In the genomic region with DNA sequence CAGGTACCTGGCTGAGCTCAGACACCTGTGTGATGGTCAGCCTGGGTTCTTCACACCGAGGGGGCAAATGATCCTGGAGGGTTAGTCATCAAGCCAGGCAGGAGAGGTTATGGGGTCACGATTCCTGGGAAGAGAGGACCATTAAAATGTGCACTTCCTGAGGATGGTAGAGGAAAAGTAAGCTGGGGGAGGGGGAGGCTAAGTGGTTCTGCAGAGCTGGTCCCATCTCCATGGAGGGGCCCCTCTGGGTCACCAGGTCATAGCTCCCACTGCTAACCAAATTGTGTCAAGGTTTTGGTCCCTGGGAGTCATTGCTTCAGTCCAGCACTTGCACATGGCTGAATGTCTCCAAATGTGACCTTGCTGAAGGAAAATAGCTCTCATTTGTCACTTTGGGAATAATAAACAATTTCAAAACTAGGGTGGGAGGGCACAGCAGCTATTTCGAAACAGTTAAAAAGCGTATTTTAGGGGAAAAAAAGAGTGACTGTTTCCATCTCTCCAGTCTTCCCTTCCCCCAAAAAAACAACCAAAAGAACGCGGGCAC, we compare ENCODE assay signal across 25 mouse cellular contexts.
DNase-seq lines count a peak whose midpoint lies in the region; ATAC-seq lines count a peak whose summit lies in the region.
"Had no signal": no experiment of that assay in that cellular context is flagged by ENCODE, and none has a peak within 500 bp of the region (broad histone marks: within the 10 kb centered on the region; RNA-seq: fewer than 3 reads in every experiment).

No protein-coding gene starts in this region.

- no peak for ATAC-seq in lung, embryonic 15.5 days (ENCODE audit: borderline replicate concordance, extremely low read depth, low FRiP score, low TSS enrichment)
- no peak for ATAC-seq in embryonic facial prominence, embryonic 15.5 days (ENCODE audit: insufficient number of reproducible peaks, low FRiP score, low TSS enrichment, low read depth)
- ATAC-seq: liver, embryonic 12.5 days; midbrain, embryonic 15.5 days had no signal

- H3K4me3 ChIP-seq in lung, embryonic 15.5 days, result no peak overlapping the region
- H3K4me3 ChIP-seq in brown adipose tissue, adult 24 weeks (ENCODE audit: insufficient read depth, low read depth, low read length), result no peak overlapping the region
- H3K4me3 ChIP-seq in embryonic facial prominence, embryonic 15.5 days (replicated peaks), result no peak overlapping the region
- H3K4me3 ChIP-seq: forebrain, embryonic 10.5 days; heart, embryonic 10.5 days; layer of hippocampus, adult 2 months; limb, embryonic 13.5 days; liver, embryonic 12.5 days; midbrain, embryonic 15.5 days; neural tube, embryonic 12.5 days had no signal

- DNase-seq in embryo, embryonic 10 days (ENCODE audit: low spot score), result peak; percentile 63
- DNase-seq in embryo, embryonic 11 days, result no peak
- DNase-seq in lung, postnatal 4 days, result no peak
- no peak for DNase-seq in kidney, postnatal 36 days
- DNase-seq in urinary bladder, adult 2 months (ENCODE audit: low spot score), result no peak
- DNase-seq: cerebellum, adult 11-12 months; cerebellum, postnatal 10 days; gastrocnemius, postnatal 10 days; heart, postnatal 14 days; kidney, adult 9 months; kidney, postnatal 14 days; right cerebral cortex, postnatal 25 days; thymus, postnatal 25 days had no signal

- peaks cover 43% of the 10 kb centered on the region for H3K4me1 ChIP-seq in lung, embryonic 15.5 days
- peaks cover 18% of the 10 kb centered on the region for H3K4me1 ChIP-seq in brown adipose tissue, adult 24 weeks (ENCODE audit: control insufficient read depth, insufficient read depth, insufficient read length, low read length)
- H3K4me1 ChIP-seq in embryonic facial prominence, embryonic 15.5 days, result peaks cover 23% of the 10 kb centered on the region
- H3K4me1 ChIP-seq: neural tube, embryonic 12.5 days had no signal

- H3K27me3 ChIP-seq in lung, embryonic 15.5 days, result no peaks in the 10 kb centered on the region
- no peaks in the 10 kb centered on the region for H3K27me3 ChIP-seq in embryonic facial prominence, embryonic 15.5 days
- H3K27me3 ChIP-seq: limb, embryonic 13.5 days; liver, embryonic 12.5 days; midbrain, embryonic 15.5 days; neural tube, embryonic 12.5 days had no signal

- WGBS in lung, embryonic 15.5 days, result 38% methylated on average over 6 of the region's 6 CpGs
- 42% methylated on average over 6 of the region's 6 CpGs for WGBS in embryonic facial prominence, embryonic 15.5 days

- H3K4me2 ChIP-seq in lung, embryonic 15.5 days, result no peak overlapping the region
- H3K4me2 ChIP-seq in embryonic facial prominence, embryonic 15.5 days (replicated peaks), result no peak overlapping the region
- H3K4me2 ChIP-seq: hindbrain, embryonic 14.5 days; limb, embryonic 13.5 days; liver, embryonic 12.5 days; midbrain, embryonic 15.5 days; neural tube, embryonic 12.5 days had no signal

- no peak overlapping the region for H3K9ac ChIP-seq in lung, embryonic 15.5 days
- H3K9ac ChIP-seq in embryonic facial prominence, embryonic 15.5 days, result no peak overlapping the region
- H3K9ac ChIP-seq: hindbrain, embryonic 14.5 days; limb, embryonic 13.5 days; liver, embryonic 12.5 days; midbrain, embryonic 15.5 days; neural tube, embryonic 12.5 days had no signal

- H3K9me3 ChIP-seq in lung, embryonic 15.5 days, result no peaks in the 10 kb centered on the region
- H3K9me3 ChIP-seq in embryonic facial prominence, embryonic 15.5 days (replicated peaks), result no peaks in the 10 kb centered on the region
- H3K9me3 ChIP-seq: forebrain, embryonic 10.5 days; heart, embryonic 10.5 days; limb, embryonic 13.5 days; liver, embryonic 12.5 days; midbrain, embryonic 15.5 days; neural tube, embryonic 12.5 days had no signal

- peak overlapping the region; percentile 46; the same call in 1 of the 2 replicates for H3K27ac ChIP-seq in lung, embryonic 15.5 days
- H3K27ac ChIP-seq in brown adipose tissue, adult 24 weeks (replicated peaks; ENCODE audit: low read depth, low read length), result peak overlapping the region; percentile 74
- H3K27ac ChIP-seq in embryonic facial prominence, embryonic 15.5 days (replicated peaks), result peak overlapping the region; percentile 44; the same call in 1 of the 2 replicates
- H3K27ac ChIP-seq: forebrain, embryonic 10.5 days; heart, embryonic 10.5 days; hindbrain, embryonic 14.5 days; layer of hippocampus, adult 2 months; limb, embryonic 13.5 days; liver, embryonic 12.5 days; macrophage; midbrain, embryonic 15.5 days; neural tube, embryonic 12.5 days had no signal

- no peaks in the 10 kb centered on the region for H3K36me3 ChIP-seq in lung, embryonic 15.5 days
- H3K36me3 ChIP-seq in embryonic facial prominence, embryonic 15.5 days, result no peaks in the 10 kb centered on the region
- H3K36me3 ChIP-seq: forebrain, embryonic 10.5 days; heart, embryonic 10.5 days; limb, embryonic 13.5 days; liver, embryonic 12.5 days; midbrain, embryonic 15.5 days; neural tube, embryonic 12.5 days had no signal
